Mouse (Mus musculus) liver, adult 2 months (tissue): ENCODE results near the gene Micu1.

ENCODE experiments used
- CTCF ChIP-seq: fragments of 200-500 bp; IDR thresholded peaks from 2 replicates; pipeline ENCODE4 v1.5.1; 2011; ENCODE audit warnings: low read depth, low read length, control low read depth
- POLR2A ChIP-seq: fragments of 200-500 bp; IDR thresholded peaks from 2 replicates; pipeline ENCODE4 v1.6.1; 2011; ENCODE audit warnings: low read length, control low read depth; ENCODE audit not compliant: insufficient read depth; ENCODE audit errors: extremely low read depth

GRCm38 (mm10) chr10:59848953-59849352 lies 146.7 kb downstream of the Micu1 start:
- no peak for TF ChIP-seq CTCF
- TF ChIP-seq POLR2A = no peak
